Mouse (Mus musculus) thymus, adult 18-20 months (tissue): Measurements from ENCODE around the gene Rnf114.

Experiments
- DNase-seq, 2 experiments: peaks; one replicate each; pipeline ENCODE4 v3.0.0; 2022; ENCODE audit warnings: mixed read lengths in 2 of 2

Gene Rnf114

GRCm38 (mm10) chr2:167506546-167507260 lies 14.3 kb downstream of the Rnf114 start:
- no peak for DNase-seq

GRCm38 (mm10) chr2:167507719-167508385 lies 15.4 kb downstream of the Rnf114 start:
- DNase-seq = no peak

DNA sequence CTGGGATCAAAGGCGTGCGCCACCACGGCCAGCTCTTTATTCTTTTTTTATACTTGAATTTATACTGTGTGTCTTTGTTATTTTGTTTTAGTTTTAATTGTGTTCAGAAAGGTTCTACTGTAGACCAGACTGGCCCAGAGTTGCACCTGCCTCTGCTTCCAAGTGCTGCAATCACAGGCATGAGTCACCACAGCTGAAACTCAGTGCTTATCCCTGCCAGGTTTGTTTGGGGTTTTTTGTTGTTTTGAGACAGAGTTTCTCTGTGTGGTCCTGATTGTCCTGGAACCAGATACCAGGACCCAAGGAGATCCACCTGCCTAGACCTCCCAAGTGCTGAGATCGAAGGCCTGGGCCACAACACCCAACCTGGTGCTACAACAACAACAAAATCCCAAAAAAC lies 16.1 kb downstream of the Rnf114 start:
- no peak for DNase-seq

- DNase-seq = no peak
Measured at GRCm38 (mm10) chr2:167510485-167510884, 18.0 kb downstream of the Rnf114 start.

- no peak for DNase-seq
Measured at GRCm38 (mm10) chr2:167512365-167512764, 19.9 kb downstream of the Rnf114 start.

DNA sequence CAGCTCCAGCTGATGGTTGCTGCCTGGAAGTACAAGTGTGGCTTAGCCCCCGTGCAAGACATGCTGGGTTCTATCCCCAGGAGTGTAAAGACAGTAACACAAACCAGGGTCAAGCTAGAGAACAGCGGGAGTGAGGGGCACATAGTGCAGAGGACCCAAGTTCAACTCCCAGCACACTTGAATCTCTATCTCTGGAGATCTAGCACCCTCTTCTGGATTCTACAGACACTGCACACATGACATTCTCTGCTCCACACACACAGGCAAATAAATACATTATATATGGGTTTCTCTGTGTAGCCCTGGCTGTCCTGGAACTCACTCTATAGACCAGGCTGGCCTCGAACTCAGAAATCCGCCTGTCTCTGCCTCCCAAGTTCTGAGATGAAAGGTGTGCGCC lies 20.5 kb downstream of the Rnf114 start:
- DNase-seq = no peak

DNA sequence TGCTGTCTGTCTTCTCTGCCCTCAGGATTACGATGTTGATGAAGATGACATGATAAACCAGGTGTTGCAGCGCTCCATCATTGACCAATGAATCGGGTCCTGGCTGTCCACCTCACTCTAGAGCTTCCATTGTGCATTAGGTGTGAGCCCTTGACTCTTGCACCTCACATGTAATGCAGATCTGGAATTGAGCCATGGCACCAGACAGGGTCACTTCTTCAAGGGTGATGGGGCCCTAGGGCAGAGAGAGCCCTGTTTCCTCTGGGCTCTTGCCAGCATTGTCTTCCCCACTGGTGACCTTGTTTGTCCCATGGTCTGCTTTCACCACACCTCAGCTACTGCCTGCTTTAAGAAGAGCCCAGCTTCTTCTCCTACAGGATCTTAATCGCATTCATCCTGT lies 22.2 kb downstream of the Rnf114 start:
- no peak for DNase-seq

GRCm38 (mm10) chr2:167515688-167516087 lies 23.2 kb downstream of the Rnf114 start:
- DNase-seq = no peak

DNA sequence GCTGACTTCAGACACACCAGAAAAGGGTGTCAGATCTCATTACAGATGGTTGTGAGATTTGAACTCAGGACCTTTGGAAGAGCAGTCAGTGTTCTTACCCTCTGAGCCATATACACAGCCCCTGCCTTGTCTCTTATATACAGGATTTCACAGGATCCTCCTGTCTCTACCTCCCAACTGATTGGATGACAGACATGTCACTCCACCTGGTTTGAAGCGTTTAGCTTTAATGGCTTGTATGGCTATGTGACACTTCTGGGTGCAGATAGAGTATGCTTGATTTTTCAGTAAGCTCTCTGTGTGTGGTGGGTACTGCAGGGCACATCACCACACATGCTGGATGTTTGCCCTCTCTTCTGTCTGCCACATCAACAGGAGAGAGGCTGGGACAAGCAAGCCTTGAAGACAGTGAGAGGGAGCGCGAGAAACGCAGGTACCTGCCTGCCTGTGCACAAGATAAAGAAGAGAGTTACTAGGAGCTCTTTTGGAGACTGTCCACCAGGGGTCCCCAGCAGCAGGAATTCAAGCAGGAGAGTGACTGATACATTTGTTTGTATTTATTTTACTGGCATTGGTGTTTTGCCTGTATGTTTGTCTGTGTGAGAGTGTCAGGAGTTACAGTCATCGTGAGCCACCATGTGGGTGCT lies 27.3 kb downstream of the Rnf114 start:
- DNase-seq = no peak

DNA sequence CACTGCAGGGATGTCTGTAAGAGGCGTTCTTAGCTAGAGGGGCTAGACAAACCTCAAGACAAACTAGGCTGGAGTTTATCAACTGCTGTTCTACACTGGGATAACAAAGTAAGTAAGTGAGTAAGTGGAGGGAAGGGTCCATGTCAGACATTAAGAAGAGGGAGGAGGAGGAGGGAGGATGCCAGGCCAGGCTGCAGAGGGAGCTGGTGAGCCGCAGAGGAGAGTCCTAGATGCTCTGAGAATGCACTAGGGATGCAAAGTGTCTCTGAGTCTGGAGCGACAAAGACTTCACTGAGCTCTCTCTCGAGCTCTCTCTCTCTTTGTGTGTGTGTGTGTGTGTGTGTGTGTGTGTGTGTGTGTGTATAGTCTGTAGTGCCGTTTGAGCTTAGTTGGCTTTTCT lies 35.8 kb downstream of the Rnf114 start:
- DNase-seq = no peak

GRCm38 (mm10) chr2:167529935-167530513 lies 37.6 kb downstream of the Rnf114 start:
- no peak for DNase-seq

- DNase-seq = no peak
Measured at GRCm38 (mm10) chr2:167530536-167530935, 38.1 kb downstream of the Rnf114 start.

DNA sequence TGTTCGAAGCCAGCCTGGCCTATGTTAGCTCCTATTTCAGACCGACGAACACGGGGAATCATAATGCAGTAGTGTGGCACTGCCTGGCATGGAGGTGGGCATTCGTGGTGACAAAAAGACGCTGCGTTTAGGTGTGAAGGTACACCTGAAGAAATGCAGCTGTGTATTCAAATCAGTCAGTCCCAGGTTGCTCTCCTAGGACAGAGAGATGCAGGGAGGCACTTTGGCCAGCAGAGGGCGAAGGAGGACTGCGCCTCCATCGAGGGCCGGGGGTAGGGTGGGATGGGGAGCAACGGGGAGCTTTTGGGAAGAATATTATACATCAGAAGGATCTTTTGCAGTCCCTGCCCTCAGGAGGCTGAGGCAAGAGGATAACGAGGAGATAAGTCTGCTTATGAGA lies 39.7 kb downstream of the Rnf114 start:
- no peak for DNase-seq

DNA sequence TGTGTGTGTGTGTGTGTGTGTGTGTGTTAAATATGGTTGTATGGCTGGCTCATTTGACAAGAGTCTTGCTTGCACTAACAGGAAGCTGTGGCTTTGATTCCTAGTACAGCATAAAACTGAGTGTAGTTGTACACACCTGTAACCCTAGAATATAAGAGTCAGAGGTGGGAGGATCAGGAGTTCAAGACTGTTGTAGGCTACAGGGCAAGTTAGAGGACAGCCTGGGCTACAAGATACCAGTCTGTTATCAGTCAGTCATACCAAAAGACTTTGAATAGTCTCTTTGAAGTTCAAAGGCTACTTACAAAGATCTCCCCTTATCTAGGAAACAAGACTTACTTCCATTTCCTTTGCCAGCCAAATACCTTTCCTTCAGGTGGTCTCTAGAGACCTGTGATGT lies 41.4 kb downstream of the Rnf114 start:
- no peak for DNase-seq

GRCm38 (mm10) chr2:167536320-167536945 lies 44.0 kb downstream of the Rnf114 start:
- DNase-seq = no peak

GRCm38 (mm10) chr2:167537476-167538297 lies 45.2 kb downstream of the Rnf114 start, which contains the start of gene Snai1:
TSS of gene Snai1 (plus strand) at chr2:167538195.
- peak; percentile 84 to 88 for DNase-seq

- peak in 1 of 2 experiments; percentile 33 for DNase-seq
Measured at GRCm38 (mm10) chr2:167538671-167539306, 46.3 kb downstream of the Rnf114 start.

GRCm38 (mm10) chr2:167539536-167540476 lies 47.4 kb downstream of the Rnf114 start:
- DNase-seq = no peak

GRCm38 (mm10) chr2:167540477-167541110 lies 48.1 kb downstream of the Rnf114 start:
- DNase-seq = no peak

DNA sequence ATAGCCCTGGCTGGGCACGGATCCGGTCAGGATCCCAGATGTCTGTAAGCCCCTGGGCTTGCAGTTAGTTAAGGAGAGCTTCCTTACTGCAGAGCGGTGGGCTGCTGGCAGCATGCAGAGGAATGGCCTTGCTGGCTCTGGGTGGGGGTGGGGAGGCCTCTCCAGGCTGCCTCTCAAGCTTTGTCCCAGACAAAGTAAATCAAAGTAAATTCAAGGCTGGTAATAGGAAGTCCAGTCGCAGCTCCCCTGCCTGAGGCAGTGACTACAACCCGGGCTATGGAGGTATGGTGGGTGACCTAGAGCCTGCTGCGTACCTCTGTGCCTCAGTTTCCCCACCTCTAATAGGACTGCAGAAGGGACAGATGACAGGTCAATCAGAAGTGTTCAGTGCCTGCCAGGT lies 48.9 kb downstream of the Rnf114 start:
- DNase-seq = no peak
